Mouse (Mus musculus) megakaryocyte-erythroid progenitor cell, adult 5-6 weeks (primary cell): ENCODE data around the gene E130208F15Rik. TPM values are rescaled to one million over a fixed set of nuclear protein-coding genes. Genes with fewer than 3 reads are reported as not detected.

Source experiments
- ATAC-seq: replicated peaks from 2 replicates; pipeline ENCODE4 v1.8.0; 2016; ENCODE audit warnings: mild to moderate bottlenecking, inconsistent platforms; ENCODE audit not compliant: severe bottlenecking, poor library complexity, low FRiP score, low TSS enrichment
- total RNA-seq, 2 experiments: library from RNA; stranded (forward) in 1 of 2; stranded (reverse) in 1 of 2; fragments of 200-1000, 215-1000 nt in 1 of 2; fragments of >200 nt in 1 of 2; fragmentation: Nextera tagmentation in 1 of 2; gene quantifications; 2 replicates each; pipeline ENCODE4 v1.2.3; 2014 to 2017

The E130208F15Rik gene
- total RNA-seq, 2 experiments from 2014 or later: not detected

GRCm38 (mm10) chr7:30300914-30301313, 20.6 kb upstream of the E130208F15Rik start:
- peak; percentile 60; the same call in 1 of the 2 replicates for ATAC-seq

- no peak for ATAC-seq
Measured at GRCm38 (mm10) chr7:30306083-30306779, 15.3 kb upstream of the E130208F15Rik start.

GRCm38 (mm10) chr7:30308076-30309005, 13.2 kb upstream of the E130208F15Rik start, which contains the start of gene Alkbh6:
TSS of gene Alkbh6 (plus strand) at chr7:30308717.
- peak; percentile 99 for ATAC-seq

- ATAC-seq: no peak
Measured at GRCm38 (mm10) chr7:30309395-30310129, 12.0 kb upstream of the E130208F15Rik start.

- ATAC-seq: no peak
Measured at GRCm38 (mm10) chr7:30310136-30310535, 11.4 kb upstream of the E130208F15Rik start.

GRCm38 (mm10) chr7:30313666-30314320, 7.7 kb upstream of the E130208F15Rik start:
- no peak for ATAC-seq

- ATAC-seq: no peak
Measured at GRCm38 (mm10) chr7:30314721-30315155, 6.8 kb upstream of the E130208F15Rik start, which contains the start of gene Syne4. TSS of gene Syne4 (plus strand) at chr7:30314807.

GRCm38 (mm10) chr7:30315559-30316529, 5.7 kb upstream of the E130208F15Rik start:
- no peak for ATAC-seq

GRCm38 (mm10) chr7:30318142-30318541, 3.4 kb upstream of the E130208F15Rik start:
- no peak for ATAC-seq

GRCm38 (mm10) chr7:30320946-30321345, 594 bp upstream of the E130208F15Rik start:
- ATAC-seq: no peak

GRCm38 (mm10) chr7:30322285-30322667, 736 bp downstream of the E130208F15Rik start:
- ATAC-seq: peak; percentile 95

- ATAC-seq: peak; percentile 15
Measured at GRCm38 (mm10) chr7:30322865-30323264, 1.3 kb downstream of the E130208F15Rik start.

- ATAC-seq: no peak
Measured at GRCm38 (mm10) chr7:30323795-30324194, 2.3 kb downstream of the E130208F15Rik start, which contains the start of gene Sdhaf1. TSS of gene Sdhaf1 (minus strand) at chr7:30323895.

- no peak for ATAC-seq
Measured at GRCm38 (mm10) chr7:30324300-30324944, 2.9 kb downstream of the E130208F15Rik start.

- no peak for ATAC-seq
Measured at GRCm38 (mm10) chr7:30325364-30325763, 3.8 kb downstream of the E130208F15Rik start.

- ATAC-seq: no peak
Measured at GRCm38 (mm10) chr7:30326427-30326826, 4.9 kb downstream of the E130208F15Rik start.

GRCm38 (mm10) chr7:30327140-30327539, 5.6 kb downstream of the E130208F15Rik start:
- ATAC-seq: no peak
